Mouse (Mus musculus) c-Kit-positive CD71-positive TER-119-positive erythroid progenitor cells, embryonic 14.5 days (primary cell): ENCODE data around the gene Kin.

Experiments
- DNase-seq: peaks from one replicate; pipeline ENCODE4 v3.0.0-alpha.2; 2013; ENCODE audit warnings: low spot score

Kin gene

DNA sequence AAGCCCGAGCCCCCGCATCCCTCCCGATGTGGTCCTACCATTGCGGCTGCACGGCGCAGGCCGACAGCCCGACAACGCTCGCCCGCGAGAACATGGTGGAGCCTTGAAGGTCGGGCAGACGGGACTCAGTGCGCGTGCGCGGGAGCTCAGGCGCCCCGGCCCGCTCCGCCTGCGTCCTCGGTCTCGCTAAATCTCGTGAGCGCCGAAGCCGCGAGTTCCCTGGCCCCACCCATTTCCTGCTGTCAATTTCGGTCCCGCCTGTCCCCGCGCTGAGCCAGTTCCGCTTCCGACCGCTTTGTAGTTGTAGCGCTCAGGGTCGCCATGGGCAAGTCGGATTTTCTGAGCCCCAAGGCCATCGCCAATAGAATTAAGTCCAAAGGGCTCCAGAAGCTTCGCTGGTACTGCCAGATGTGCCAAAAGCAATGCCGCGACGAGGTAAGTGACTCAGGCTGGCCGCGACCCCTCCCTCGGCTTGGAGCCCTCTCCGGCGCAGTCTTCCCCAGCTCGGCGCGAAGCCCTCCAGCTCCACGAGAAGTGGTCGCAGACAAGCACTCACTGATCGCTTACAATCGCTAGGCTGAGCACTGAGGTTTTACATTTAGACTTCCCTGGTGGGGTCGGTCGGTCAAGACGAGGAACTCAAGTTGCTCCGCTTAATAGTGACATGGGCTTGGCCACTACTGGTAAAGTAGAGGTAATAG lies at the start of gene Kin, which contains the start of gene Atp5c1:
TSS of gene Kin (plus strand) at position 284 of the 701 bp plus-strand sequence.
TSS of gene Atp5c1 (minus strand) at position 201 of the 701 bp plus-strand sequence.
- peak; percentile 95 for DNase-seq

DNA sequence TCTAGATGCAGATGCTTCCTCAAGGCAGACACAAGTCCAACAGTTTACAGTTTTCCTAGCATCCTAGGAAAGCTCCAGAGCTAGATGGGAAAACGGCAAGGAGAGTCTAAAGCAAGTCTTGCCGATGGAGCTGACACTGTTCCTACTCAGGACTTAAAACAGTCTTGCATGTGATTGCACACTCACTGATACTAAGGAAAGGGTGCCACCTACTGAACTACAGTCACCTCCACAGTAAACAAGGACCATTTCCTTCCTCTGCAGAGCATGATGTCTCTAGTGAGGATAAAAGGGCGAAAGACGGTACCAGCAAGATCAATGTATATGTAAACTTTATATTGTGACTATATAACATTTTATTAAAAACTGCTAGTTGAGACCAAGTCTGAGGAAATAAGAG lies 46.7 kb upstream of the Kin start:
- DNase-seq: no peak

DNA sequence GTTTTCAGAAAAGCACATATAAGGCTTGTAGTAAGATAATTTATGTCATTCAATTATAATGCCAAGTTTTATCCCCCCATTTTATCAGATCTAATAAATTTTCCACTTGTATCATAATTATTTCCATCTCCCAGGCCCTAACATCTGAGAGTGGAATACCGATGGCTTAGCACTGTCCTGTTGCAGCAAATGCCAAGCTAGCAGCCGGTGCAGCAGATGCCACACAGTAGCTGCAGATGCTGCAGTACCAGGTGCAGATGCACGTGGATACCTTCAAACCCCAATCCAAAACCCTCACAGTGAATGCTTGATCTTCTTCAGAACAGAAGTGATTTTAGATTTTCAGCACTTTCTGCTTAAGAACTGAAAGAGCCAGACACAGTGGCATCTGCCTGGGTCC lies 45.4 kb upstream of the Kin start:
- no peak for DNase-seq

DNA sequence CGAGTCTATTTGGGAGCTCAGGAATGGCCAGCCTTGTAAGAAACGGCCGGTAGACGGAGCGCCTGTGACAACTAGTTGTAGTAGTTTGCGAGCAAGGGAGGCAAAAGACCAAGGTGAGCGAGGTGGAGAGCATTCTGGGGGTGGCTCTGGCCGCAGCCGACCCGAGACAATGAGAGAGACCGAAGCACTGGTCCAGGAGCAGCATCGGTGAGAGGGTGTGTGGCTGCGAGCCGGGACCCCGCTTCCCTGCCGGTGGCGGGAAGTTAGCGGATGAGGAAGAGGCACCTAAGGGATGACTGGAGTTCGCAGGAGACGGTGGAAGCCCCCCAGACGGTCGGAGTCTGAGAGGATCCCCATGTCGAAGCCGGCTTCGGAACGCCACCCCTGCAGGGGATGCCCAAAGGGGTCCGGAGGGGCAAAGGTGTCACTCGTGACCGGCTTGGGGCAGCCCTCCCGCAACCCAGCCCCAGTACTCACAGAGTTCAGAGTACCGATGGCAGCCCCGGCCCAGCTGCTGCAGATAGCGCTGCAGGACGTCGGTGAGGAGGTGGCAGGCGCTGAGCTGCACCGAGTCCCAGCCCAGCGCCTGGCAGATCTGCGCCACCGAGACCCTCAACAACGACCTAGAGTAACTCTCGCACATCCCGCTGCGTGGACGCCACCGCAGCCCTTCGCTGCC lies 32.5 kb upstream of the Kin start:
- DNase-seq: peak; percentile 44

DNA sequence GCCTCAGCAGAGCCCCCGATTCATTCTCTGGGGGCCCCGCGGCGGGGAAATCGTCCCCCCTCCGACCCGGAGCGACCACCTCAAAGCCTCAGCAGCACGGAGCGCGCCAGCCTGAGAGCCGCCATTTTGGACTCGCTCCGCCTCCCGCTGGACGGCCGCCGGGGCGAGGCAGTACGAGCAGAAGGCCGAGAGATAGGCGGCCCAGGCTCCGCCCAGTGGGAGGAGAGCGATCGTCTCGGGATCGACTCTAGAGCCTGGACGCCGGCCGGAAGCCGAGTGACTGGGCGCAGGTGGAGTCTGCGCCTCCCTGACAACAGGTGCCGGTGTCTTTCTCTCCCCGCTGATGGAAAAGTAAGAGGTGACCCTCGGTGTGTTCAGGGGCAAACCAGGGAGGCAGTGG lies 31.9 kb upstream of the Kin start, which contains the start of gene Taf3:
TSS of gene Taf3 (minus strand) at position 136 of the 400 bp plus-strand sequence.
- DNase-seq: peak; percentile 91

DNA sequence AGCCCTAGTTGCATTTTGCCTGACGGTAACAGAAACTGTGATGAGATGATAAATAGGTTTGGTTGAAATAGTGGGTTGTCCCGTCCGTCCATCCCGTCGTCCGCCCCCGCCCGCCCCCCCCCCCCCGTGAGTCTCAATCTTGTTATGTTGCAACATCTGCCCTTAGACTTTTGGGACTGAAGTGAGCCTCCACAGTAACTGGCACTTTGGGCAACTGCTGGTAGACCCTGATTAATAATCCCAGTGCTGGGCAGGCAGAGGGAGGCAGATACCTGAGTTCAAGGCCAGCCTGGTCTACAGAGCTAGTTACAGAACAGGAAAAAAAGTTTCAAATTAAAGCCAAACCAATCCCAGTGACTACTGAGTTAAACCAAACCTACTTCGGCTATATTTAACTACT lies 30.9 kb upstream of the Kin start:
- no peak for DNase-seq

DNA sequence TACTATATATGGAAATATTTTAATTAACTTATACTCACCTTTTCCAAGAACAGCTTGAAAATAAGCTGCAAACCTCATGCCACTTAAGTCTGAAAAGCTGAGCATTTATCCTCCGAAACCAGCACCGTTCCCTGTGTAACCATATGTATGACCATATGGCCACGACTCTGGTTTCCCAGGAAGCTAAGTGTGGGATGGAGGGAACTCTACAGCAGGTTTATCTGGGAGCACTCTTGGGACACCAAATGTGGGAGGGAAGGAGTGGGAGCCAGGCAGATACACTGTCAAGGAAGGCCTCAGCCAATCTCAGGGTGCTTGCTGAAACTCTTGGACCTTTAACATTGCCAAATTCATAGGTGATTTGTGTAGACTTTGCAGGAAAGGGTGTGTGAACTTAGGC lies 29.5 kb upstream of the Kin start:
- no peak for DNase-seq

DNA sequence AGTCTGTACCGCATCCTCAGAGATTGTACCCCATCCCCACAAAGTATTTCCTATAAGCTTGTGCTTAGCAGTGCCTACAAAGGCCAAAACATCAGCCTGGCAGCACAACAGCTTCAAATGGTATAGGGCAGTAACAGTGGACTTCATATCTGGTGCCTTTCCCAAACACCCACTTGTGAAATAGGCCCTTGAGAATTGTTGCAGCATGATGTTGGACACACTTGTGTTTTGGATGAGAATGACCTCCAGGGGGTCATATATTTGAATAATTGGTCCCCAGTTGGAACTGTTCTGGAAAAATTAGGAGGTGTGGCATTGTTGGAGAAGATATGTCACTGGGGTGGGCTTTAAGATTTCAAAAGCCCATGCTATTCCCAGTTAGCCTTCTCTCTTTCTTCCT lies 28.4 kb upstream of the Kin start:
- no peak for DNase-seq

DNA sequence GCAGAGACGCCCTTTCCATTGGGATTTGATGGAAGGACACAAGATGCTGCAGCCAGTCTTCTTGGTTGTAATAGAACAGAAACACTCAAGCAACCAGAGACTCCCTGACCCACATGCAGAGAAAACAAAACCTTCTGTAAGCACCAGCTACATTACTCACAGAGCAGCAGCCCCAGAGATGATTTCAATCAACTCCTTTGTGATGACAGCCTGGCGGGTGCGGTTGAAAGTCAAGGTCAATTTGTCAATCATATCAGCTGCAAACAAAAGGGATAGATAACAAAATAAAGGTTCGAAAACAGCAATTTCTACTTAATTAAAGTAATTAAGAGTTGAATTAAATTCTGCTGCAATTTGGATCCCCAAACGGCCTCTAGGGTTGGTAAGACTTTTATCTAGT lies 21.6 kb upstream of the Kin start:
- DNase-seq: no peak

DNA sequence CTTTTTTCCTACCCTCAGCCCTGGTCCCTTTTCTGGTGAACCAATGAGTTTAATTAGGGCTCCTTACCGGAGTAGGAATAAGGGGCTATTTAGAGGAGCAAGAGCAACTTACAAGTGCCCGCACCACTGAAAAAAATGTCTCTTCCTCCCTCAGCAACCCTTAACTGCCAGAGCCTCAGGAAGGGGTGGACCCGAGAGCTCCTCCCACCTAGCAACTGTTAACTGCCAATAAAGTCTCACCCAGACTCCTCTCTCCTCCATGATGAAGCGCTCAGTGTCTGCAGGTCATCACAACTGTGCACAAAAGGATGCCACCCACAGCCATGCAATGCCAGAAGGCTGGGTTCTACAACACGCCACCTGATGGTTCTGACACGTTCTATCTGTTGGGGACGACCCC lies 8.6 kb upstream of the Kin start:
- no peak for DNase-seq

DNA sequence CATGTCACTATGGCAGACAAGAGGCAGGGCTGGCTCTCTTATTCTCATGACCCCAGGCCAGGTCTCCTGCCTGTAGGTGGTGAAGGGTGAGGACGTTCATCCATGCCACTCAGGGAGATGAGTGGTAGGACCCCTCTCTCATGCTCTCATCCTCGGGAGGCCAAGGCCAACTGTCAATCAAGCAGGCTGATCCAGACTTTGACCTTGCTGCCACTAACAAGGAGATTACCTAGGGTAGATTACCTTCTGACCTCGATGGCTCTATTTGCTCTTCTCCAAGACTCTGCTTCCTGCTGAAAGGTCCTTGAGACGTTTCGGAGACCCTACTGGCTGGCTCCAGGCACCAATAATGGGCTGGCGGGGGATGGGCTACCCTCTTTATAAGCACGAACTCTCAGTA lies 5.9 kb upstream of the Kin start:
- no peak for DNase-seq

DNA sequence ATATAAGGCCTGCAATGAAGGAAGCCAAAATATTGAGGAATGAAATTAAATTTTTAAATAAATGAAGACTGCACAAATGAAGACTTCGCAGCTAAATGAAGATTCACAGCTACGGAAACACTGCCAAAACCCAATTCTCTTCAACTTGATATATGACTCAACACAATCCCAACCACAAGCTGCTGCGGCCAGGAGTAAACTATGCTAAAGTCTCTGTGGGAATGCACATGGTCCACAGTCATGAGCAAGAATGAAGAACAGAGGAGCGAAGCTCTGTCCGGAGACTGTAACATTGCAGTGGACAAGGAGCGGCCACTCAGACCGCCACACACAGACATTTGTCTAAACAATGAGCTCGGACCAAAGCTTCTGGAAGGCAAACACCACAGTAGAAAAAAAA lies 3.7 kb upstream of the Kin start:
- DNase-seq: no peak

DNA sequence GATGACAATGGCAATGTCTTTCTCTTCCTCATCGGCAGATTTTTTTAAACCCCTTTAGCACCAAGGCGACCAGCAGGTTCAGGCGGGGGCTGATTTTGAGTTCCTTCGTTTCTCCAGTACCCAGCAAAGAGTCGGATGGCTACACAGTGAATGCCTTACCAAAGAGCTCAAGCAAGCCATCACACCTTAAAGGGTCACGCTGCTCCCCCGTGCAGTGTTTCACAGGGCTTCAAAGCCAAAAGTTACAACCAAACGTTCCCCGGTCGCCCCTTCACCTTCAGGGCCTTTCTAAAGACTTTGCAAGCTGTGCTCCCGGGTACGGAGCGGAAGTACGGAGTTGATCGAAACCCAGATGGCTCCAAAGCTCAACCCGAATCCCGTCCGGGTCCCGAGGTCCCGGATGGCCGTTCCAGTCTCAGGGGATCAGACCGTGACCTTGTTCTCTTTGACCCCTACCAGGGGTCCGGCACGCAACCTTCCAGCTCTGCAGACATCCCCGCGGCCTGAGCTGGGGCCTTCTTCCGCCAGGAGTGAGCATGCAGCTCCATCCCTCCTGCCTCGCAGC lies 566 bp upstream of the Kin start:
- peak; percentile 35 for DNase-seq

DNA sequence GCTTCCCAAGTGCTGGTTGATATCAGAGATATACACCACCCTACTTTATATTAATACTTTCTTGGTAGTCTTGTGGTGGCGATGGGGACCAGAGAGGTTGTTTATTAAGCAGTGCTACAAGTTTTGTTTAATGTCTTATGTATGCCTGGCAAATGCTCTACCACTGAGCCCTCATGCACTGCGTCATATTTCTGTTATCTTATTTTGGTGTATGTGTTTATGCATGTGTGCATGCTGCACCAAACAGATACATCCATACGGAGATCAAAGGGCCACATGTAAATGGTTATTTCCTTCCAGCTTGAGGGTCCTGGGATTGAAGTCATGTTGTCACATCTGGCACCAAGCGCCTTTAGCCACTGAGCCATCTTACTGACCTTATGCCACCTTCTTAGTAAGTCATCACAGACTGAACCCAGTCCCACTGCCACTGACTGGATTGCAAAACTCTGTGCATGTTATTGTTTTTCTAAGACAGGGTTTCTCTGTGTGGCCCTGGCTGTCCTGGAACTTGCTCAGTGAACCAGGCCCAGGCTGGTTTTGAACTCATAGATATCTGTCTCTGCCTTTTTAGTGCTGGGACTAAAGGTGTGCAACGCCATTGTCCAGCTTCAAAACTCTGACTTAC lies 1.2 kb downstream of the Kin start:
- DNase-seq: no peak

DNA sequence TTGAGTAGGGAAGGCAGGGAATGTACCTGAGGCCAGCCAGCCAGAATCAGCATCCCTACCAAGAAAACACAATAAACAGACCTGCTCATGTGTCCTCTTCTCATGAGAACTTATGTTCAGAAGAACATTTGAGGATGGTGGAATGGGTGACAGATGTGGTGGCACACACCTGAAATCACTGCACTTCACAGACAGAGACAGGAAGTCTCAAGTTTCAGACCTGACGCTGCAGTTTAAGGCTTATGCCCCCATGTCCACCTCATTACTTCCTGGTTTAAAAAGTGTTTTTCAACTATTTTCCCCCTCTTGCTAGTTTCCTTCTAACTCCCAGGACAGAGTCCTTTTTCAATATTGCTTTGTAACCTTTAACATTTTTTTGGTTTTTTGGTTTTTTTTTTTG lies 2.3 kb downstream of the Kin start:
- DNase-seq: no peak

DNA sequence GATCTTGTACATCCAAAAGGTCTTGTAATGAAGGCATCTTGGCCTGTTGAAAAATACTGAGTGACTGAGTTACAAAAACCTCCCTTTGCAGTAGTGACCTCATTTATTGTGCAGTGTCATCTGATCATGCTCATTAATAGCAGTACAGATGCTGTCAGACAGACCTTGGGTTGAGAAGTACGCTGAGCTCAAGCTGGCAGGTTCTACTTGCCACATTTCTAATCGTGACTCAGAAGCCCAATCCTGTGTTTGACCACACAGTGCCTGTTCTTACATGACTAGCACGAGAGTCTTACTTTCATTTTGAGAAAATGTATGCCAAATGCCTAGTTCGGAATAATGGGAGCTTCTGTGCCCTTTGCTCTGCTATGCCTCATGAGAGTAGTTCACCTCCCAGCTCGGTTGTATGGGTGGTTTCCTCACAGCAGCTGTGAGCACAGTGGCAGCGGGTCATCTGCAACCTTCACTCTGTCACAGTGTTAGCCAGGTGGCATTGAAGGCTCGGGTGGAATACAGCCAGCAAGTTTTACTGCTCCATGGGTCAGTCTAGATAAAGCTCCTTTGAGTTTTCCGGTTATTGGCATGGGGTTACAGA lies 7.0 kb downstream of the Kin start:
- no peak for DNase-seq

DNA sequence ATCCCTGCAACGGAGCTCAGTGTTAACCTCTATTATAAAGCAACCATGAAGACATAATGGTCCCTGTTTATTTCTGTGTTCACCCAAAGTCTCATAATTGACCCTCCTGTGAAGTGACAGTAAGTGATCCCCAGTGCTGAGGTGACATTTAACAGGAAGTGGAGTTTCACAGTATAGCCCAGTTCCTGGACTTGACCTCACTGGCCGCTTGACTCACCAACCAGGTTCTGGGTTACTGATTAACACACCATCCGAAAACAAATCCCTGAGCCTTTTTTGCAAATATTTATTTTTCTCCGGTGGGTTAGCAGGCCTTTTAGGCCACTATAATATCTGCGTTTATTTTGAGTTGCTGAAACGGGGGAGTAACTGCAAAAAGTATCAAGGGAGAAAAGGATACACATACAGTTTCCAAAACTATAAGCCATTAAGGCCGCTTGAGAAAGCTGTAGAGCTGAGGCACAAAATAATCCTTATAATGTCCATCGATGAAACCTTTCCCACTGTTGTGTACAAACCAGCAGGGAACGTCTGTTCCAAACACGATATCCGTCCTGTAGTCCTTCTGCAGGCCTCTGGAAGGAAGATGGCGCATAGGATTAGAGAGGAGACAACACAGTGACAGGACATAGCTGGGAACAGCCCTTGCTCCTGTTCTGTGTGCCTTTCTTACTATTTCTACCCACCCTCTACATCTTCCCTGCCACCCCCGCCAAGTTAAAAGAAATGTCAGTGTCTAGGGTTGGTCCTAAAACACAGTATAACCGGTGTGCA lies 14.1 kb downstream of the Kin start:
- no peak for DNase-seq

DNA sequence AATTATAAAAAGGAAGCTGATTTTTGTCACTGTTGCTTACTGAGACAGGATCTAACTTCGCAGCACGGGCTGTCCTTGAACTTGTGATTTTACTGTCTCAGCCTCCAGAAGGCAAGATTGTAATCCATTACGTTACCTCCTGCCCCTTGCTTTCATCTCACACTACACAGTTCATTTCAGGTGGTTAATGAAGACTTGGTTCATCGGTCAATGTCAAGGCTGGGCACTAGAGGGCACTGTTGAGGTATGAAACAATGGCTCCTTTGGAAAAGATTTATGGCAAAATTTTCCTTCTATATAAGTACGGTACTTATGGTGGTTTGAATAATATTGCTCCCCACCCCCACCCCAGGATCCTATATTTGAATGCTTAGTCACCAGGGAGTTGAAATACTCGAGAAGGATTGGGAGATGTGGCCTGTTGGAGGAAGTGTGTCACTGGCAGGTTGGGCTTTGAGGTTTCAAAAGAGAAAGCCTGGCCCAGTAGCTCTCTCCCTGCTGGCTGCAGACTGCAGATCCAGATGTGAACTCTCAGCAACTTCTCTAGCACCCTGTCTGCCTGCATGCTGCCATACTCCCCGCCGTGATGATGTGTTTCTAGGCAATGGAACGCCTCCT lies 18.3 kb downstream of the Kin start:
- peak; percentile 41 for DNase-seq

DNA sequence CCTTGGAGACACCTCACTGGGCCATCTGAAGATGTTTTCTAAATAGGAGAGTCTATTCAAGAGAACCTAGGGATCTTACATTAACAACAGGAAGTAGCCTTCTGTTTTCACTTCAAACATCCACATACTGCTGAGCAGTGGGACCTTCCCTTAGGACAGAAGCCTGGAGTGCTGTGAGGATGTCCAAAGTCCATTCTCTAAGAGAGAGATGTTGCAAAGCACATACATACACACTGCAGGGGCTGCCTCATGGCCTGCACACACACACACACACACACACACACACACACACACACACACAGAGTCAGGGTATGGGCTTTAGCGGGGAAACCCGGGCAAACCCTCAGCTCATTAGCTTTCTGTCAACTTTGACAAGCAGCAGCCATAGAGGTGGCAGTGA lies 20.1 kb downstream of the Kin start:
- no peak for DNase-seq

DNA sequence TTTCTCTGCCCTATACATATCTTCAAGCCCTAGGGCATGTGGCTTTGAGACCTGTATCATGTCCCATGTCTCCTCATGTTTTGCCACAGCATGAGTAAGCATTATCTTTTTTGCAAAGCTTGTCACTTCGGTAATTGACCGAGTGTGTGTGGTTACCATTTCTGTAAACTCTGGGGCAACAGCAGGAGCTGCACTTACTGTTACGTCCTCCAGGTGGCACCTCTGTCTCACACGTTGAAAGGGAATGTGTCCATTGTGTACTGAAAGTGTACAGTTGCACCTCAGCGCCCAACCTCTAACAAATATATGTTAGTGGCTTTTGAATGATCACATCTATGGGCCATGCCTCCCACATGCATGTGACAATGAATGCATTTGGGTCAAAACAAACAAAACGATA lies 20.8 kb downstream of the Kin start:
- no peak for DNase-seq

DNA sequence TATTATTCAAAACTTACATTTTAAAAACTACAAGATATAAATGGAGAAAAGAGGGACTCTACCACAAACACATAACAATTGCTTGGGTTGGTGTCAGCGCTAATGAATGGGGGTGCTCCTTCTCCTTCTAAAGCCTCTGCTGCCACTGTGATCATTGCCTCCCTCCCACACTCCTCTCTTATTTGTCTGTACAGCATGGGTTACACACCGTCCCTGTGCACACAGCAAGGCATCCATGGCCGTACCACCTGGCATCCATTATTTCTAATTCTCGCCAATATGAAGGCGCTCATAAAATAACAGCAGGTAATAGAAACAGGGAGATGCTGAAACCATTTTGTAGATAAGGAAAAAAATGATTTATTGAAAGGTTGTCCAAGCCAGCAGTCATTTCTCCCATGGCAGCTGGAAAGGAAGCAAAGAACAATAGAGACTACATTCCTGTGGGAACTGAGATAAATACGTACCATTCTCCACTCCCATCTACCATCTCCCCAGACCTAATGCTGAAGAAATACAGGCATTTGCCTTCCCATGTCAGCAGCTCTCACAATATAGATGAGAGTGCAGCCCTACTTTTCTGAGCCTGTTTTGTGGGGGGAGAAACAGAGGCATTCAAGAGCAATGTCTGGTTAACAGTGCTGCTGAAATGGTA lies 28.3 kb downstream of the Kin start:
- no peak for DNase-seq
